Mouse (Mus musculus) heart, adult 2 months (tissue): ENCODE data around the gene Aktip. TPM values are rescaled to one million over a fixed set of nuclear protein-coding genes. Genes with fewer than 3 reads are reported as not detected.

Experiments used
- DNase-seq, 2 experiments: peaks; one replicate each; pipeline ENCODE4 v3.0.0; 2021
- H3K27ac ChIP-seq: fragments of 200-600 bp; 2 replicates; pipeline ENCODE4 v1.8.1; 2022
- H3K27me3 ChIP-seq: fragments of 200-500 bp; 2 replicates; pipeline ENCODE4 v1.6.1; 2012; ENCODE audit warnings: mild to moderate bottlenecking, low read length, inconsistent platforms, mixed read lengths; ENCODE audit not compliant: control insufficient read depth, insufficient read depth
- H3K36me3 ChIP-seq: fragments of 200-500 bp; 2 replicates; pipeline ENCODE4 v1.6.1; 2012; ENCODE audit warnings: low read length, inconsistent platforms; ENCODE audit not compliant: control insufficient read depth, insufficient read depth
- H3K4me1 ChIP-seq: fragments of 200-500 bp; 2 replicates; pipeline ENCODE4 v1.6.1; 2011; ENCODE audit warnings: low read length; ENCODE audit not compliant: control insufficient read depth, insufficient read depth
- H3K4me3 ChIP-seq: fragments of 200-600 bp; 2 replicates; pipeline ENCODE4 v1.8.1; 2022
- H3K79me2 ChIP-seq: fragments of 200-500 bp; replicated peaks from 2 replicates; pipeline ENCODE4 v1.6.1; 2012; ENCODE audit warnings: mild to moderate bottlenecking, inconsistent platforms, low read length, moderate library complexity, mixed read lengths; ENCODE audit not compliant: control insufficient read depth, insufficient read depth
- H3K9ac ChIP-seq: fragments of 200-500 bp; 2 replicates; pipeline ENCODE4 v1.6.1; 2012; ENCODE audit warnings: low read depth, mild to moderate bottlenecking, control low read depth, inconsistent platforms, low read length, mixed read lengths
- CTCF ChIP-seq: fragments of 200-600 bp; IDR thresholded peaks from 2 replicates; pipeline ENCODE4 v1.8.1; 2022; ENCODE audit warnings: antibody characterized with exemption, mild to moderate bottlenecking, moderate library complexity
- EP300 ChIP-seq: fragments of 200-500 bp; IDR thresholded peaks from 2 replicates; pipeline ENCODE4 v1.6.1; 2011; ENCODE audit warnings: low read depth, low read length, control low read depth; ENCODE audit not compliant: insufficient read depth
- POLR2A ChIP-seq: fragments of 200-500 bp; IDR thresholded peaks from 2 replicates; pipeline ENCODE4 v1.6.1; 2011; ENCODE audit warnings: mild to moderate bottlenecking, low read depth, low read length, control low read depth; ENCODE audit not compliant: insufficient read depth
- WGBS: fragments of 180-500 bp; shearing (Covaris S2); methylation state at CpG from one replicate; pipeline ENCODE4 v1.1.7; 2018; 5-methylcytosine and 5-hydroxymethylcytosine counted together
- intact Hi-C: fragments of 180-260 bp; cut with DNase I; formaldehyde crosslinking; loops from one replicate; pipeline ENCODE4 v1.15.1; 2025
- polyA plus RNA-seq: library from polyadenylated mRNA; depleted of rRNA; stranded (reverse); fragments of >200 nt; gene quantifications from 2 replicates; pipeline ENCODE4 v1.2.3, GENCODE M21; 2012
- total RNA-seq, 2 experiments: library from RNA; stranded (reverse); gene quantifications; 2 replicates each; pipeline ENCODE4 v1.2.3; 2021

The Aktip gene
- total and polyA plus RNA-seq, 3 experiments, result 39.9 to 63.1 (median 59.7) TPM

DNA sequence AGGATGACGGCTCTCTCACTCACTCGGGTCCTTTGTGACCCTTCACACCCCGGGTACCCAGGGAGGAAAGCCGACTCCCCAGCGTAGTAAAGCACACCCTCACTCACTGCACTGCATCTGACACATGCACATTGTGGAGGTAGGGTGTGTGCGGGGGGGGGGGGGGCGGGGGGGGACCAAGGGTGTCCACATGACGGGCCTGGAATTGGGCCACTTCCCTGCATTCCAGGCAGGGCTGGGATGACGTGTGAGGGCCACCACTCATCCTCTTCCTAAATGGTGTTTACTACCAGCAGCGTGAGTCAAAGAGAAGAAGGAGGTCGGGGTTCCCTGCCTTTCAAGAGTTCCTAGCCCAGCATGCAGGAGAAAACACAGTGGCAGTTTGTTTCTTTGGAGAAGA is 11.6 kb downstream of the Aktip start:
- no peaks in the 10 kb centered on the region for H3K36me3 ChIP-seq
- no peak overlapping the region for H3K27ac ChIP-seq
- WGBS, result 48% methylated on average over 11 of the region's 11 CpGs
- H3K4me1 ChIP-seq, result no peaks in the 10 kb centered on the region
- H3K27me3 ChIP-seq, result no peaks in the 10 kb centered on the region; the same call in 1 of the 2 replicates
- intact Hi-C loops, result no loop called here
- no peak overlapping the region for H3K4me3 ChIP-seq
- TF ChIP-seq EP300 (no peak), CTCF (no peak), POLR2A (no peak)
- no peak for DNase-seq
- H3K9ac ChIP-seq, result no peak overlapping the region
- H3K79me2 ChIP-seq, result no peaks in the 10 kb centered on the region

DNA sequence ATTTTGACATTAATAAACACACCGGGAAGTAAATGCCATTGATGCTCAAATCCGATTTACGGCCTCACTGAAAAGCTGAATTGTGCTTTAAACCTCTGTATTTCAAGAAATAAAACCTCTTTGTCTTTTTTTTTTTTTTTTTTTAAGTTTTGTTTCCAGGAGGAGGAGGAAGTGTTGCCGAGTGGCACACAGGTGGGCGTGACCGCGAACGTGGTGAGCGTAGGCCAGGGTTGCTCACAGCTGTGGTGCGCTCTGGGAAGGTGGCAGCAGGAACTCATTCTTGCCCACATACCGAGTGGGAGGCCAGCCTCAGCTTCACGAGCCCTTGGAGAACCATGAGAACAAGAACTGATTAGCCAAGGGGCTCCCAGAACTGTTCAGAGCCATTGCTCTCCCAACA is 13.4 kb downstream of the Aktip start:
- 74% methylated on average over 12 of the region's 12 CpGs for WGBS
- TF ChIP-seq CTCF (no peak), EP300 (no peak), POLR2A (no peak)
- intact Hi-C loops, result no loop called here

DNA sequence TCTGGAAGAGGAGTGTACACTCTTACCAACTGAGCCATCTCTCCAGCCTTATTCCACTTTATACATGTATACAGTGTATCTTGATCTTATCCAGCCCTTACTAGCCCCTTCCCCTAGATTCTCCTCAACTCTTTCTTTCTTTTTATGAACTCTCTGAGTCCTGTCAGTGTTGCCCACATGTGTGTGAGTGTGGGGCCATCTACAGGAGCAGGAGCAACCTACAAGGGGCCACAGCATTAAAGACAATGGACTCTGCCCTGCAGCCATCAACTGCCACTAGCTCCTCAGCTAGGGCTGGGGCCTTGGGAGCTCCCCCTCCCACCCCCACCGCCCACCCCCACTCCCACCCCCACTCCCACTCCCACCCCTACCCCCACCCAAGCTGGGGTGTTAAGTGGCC is 22.1 kb downstream of the Aktip start:
- no peak for DNase-seq
- H3K4me1 ChIP-seq, result no peaks in the 10 kb centered on the region
- H3K27me3 ChIP-seq, result no peaks in the 10 kb centered on the region
- TF ChIP-seq CTCF (no peak), EP300 (no peak), POLR2A (no peak)
- 42% methylated on average over 1 of the region's 1 CpGs for WGBS
- H3K79me2 ChIP-seq, result no peaks in the 10 kb centered on the region
- no peaks in the 10 kb centered on the region for H3K36me3 ChIP-seq
- H3K4me3 ChIP-seq, result no peak overlapping the region
- no peak overlapping the region for H3K27ac ChIP-seq
- H3K9ac ChIP-seq, result no peak overlapping the region
- intact Hi-C loops, result no loop called here

More for the DNA sequence above, 13.4 kb downstream of the Aktip start:
- Histone ChIP-seq H3K4me3 (no peak overlapping the region), H3K4me1 (no peaks in the 10 kb centered on the region), H3K36me3 (no peaks in the 10 kb centered on the region), H3K27me3 (no peaks in the 10 kb centered on the region; the same call in 1 of the 2 replicates), H3K9ac (no peak overlapping the region), H3K79me2 (no peaks in the 10 kb centered on the region), H3K27ac (no peak overlapping the region)
- DNase-seq, result no peak

DNA sequence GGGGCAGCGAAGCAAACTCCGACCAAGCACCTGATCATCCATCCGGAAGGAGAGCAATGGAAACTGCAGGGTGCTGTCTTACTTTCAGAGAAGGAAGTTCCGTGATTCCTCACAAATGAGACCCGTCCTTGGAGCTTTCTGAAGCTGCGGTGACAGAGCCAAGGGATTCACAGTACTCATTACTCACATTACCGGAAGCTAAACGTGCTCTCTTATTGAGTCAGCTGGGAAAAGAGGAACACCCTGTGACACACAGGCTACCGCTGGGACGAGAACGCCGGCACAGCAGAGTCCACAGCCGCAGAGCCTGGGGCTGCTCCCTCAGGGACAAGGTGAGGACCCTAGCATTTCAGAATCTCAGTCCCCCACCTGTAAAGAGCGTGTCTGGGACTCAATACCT is 23.6 kb downstream of the Aktip start:
- H3K9ac ChIP-seq, result no peak overlapping the region
- intact Hi-C loops, result no loop called here

DNA sequence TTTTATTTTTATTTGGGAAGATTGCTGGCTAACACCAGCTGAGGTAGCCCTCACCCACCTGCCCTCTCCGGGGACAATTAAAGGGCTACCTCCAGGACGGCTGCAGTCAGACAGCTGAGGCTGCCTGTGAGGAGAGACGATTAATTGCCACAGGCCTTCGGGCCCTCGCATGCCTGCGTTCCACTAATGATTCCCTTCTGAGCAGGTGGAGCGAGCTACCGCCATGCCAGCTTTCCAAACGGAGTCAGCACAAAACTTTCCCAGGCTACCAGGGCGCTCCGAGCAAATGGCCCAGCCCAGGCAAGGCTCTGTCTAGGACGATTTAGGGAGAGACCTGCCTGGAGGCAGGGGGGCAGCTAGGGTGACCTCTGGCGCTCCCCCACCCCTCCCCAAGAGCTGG is 28.2 kb downstream of the Aktip start:
- 86% methylated on average over 13 of the region's 13 CpGs for WGBS

More for the DNA sequence above, 23.6 kb downstream of the Aktip start:
- Histone ChIP-seq H3K4me3 (no peak overlapping the region), H3K27me3 (no peaks in the 10 kb centered on the region), H3K79me2 (no peaks in the 10 kb centered on the region), H3K27ac (no peak overlapping the region), H3K4me1 (no peaks in the 10 kb centered on the region), H3K36me3 (no peaks in the 10 kb centered on the region)
- 60% methylated on average over 14 of the region's 14 CpGs for WGBS
- TF ChIP-seq POLR2A, result no peak
- TF ChIP-seq CTCF, result no peak
- no peak for TF ChIP-seq EP300
- DNase-seq, result no peak

DNA sequence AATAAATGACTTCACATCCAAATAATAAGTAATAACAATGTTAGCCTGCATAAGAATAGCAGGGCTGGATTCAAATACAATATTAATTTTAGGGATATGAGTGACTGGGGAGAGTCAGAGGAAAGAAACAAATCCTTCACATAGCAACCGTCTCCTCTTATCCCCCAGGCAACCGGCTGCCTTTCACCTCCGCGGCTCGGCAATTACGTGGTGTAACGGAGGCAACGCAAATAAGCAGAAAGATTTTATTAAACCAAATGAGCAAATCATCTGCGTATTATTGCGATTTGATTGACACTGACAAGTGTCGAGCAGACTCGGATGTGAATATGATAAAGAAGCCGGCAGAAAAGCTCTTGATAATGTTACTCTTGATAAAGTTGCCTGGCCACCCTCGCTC is 28.9 kb downstream of the Aktip start:
- no peak overlapping the region for H3K9ac ChIP-seq
- H3K4me3 ChIP-seq, result no peak overlapping the region
- intact Hi-C loops, result no loop called here

More for the DNA sequence above, 28.2 kb downstream of the Aktip start:
- no peak for DNase-seq
- Histone ChIP-seq H3K9ac (no peak overlapping the region), H3K36me3 (no peaks in the 10 kb centered on the region), H3K4me1 (no peaks in the 10 kb centered on the region), H3K79me2 (no peaks in the 10 kb centered on the region), H3K27me3 (no peaks in the 10 kb centered on the region), H3K27ac (no peak overlapping the region), H3K4me3 (no peak overlapping the region)
- no peak for TF ChIP-seq EP300
- no peak for TF ChIP-seq CTCF
- TF ChIP-seq POLR2A, result no peak
- intact Hi-C loops, result no loop called here

More for the DNA sequence above, 28.9 kb downstream of the Aktip start:
- Histone ChIP-seq H3K36me3 (no peaks in the 10 kb centered on the region), H3K27me3 (no peaks in the 10 kb centered on the region), H3K27ac (no peak overlapping the region), H3K79me2 (no peaks in the 10 kb centered on the region), H3K4me1 (no peaks in the 10 kb centered on the region)
- WGBS, result 75% methylated on average over 14 of the region's 14 CpGs
- no peak for DNase-seq
- TF ChIP-seq CTCF, result no peak
- no peak for TF ChIP-seq EP300
- TF ChIP-seq POLR2A, result no peak
